Mouse (Mus musculus) kidney, embryonic 14.5 days (tissue): ENCODE results near the gene Sox2. TPM values are rescaled to one million over a fixed set of nuclear protein-coding genes. Genes with fewer than 3 reads are reported as not detected.

ENCODE experiments used
- ATAC-seq: fragments of 200-750 bp; cut with Nextera tagmentation; 2 replicates; pipeline ENCODE4 v1.8.0; 2017; ENCODE audit warnings: moderate number of reproducible peaks, mild to moderate bottlenecking, moderate TSS enrichment, moderate library complexity; ENCODE audit not compliant: low FRiP score, low TSS enrichment
- H3K27ac ChIP-seq: fragments of 300-500 bp; sonication (generic); 2 replicates; pipeline ENCODE4 v1.5.1; 2014; ENCODE audit warnings: low read depth, mild to moderate bottlenecking, low read length, moderate library complexity, mixed read lengths
- H3K27me3 ChIP-seq: fragments of 300-500 bp; sonication (generic); 2 replicates; pipeline ENCODE4 v1.6.1; 2014; ENCODE audit warnings: mild to moderate bottlenecking, low read length; ENCODE audit not compliant: control insufficient read depth, insufficient read depth
- H3K36me3 ChIP-seq: fragments of 300-500 bp; sonication (generic); 2 replicates; pipeline ENCODE4 v1.6.1; 2014; ENCODE audit warnings: low read length, mixed read lengths; ENCODE audit not compliant: control insufficient read depth, insufficient read depth
- H3K4me1 ChIP-seq: fragments of 300-500 bp; sonication (generic); 2 replicates; pipeline ENCODE4 v1.6.1; 2014; ENCODE audit warnings: low read length, mixed read lengths; ENCODE audit not compliant: control insufficient read depth, insufficient read depth
- H3K4me2 ChIP-seq: fragments of 300-500 bp; sonication (generic); replicated peaks from 2 replicates; pipeline ENCODE4 v1.6.1; 2014; ENCODE audit warnings: low read depth, mild to moderate bottlenecking, low read length
- H3K4me3 ChIP-seq: fragments of 300-500 bp; sonication (generic); 2 replicates; pipeline ENCODE4 v1.5.1; 2014; ENCODE audit warnings: mild to moderate bottlenecking, low read length
- H3K9ac ChIP-seq: fragments of 300-500 bp; sonication (generic); 2 replicates; pipeline ENCODE4 v1.6.1; 2014; ENCODE audit warnings: low read depth, mild to moderate bottlenecking, low read length, moderate library complexity
- H3K9me3 ChIP-seq: fragments of 300-500 bp; sonication (generic); 2 replicates; pipeline ENCODE4 v1.6.1; 2016; ENCODE audit warnings: low read length; ENCODE audit not compliant: control insufficient read depth
- WGBS: fragments of 180-500 bp; shearing (Covaris S2); extraction: QIAGEN DNeasy Blood & Tissue Kit; methylation state at CpG from one replicate; pipeline ENCODE4 v1.1.7; 2014; 5-methylcytosine and 5-hydroxymethylcytosine counted together
- microRNA counts: library from miRNA; unstranded; fragments of <30 nt; microRNA quantifications from one replicate; lab custom pipeline; 2017
- microRNA-seq: library from miRNA; unstranded; fragments of <30 nt; microRNA quantifications from one replicate; pipeline ENCODE4, GENCODE M21; 2016
- polyA plus RNA-seq: library from polyadenylated mRNA; unstranded; fragments of >200 nt; fragmentation: Nextera tagmentation; extraction: Ambion mirVana; gene quantifications from 2 replicates; pipeline ENCODE4 v1.2.1, GENCODE M21; 2014

Gene Sox2
- polyA plus RNA-seq, 1 experiment from 2014 or later, result not detected

DNA sequence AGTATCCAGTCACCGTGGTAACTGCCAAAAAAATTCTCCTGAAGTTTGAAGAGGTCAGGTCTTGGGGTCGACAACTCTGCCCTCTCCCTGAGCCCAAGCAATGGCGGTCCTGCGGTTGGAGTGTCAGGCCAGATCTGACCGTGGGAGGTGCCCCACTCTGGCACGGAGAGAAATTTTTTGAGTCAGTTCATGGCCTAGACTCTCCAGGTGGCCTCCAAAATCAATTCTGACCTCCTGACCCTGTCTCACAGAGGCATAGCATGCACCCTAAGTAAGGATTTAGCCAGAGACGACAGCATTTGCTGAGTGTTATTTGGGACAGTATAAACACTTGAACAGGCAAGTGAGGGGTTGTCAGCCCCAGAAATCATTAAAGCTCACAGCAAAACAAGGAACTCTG, 28.6 kb downstream of the Sox2 start:
- 20% methylated on average over 7 of the region's 7 CpGs for WGBS
- Histone ChIP-seq H3K36me3 (no peaks in the 10 kb centered on the region), H3K9me3 (no peaks in the 10 kb centered on the region), H3K27me3 (no peaks in the 10 kb centered on the region), H3K27ac (no peak overlapping the region), H3K4me3 (no peak overlapping the region), H3K4me1 (no peaks in the 10 kb centered on the region), H3K9ac (no peak overlapping the region), H3K4me2 (no peak overlapping the region)
- no peak for ATAC-seq

DNA sequence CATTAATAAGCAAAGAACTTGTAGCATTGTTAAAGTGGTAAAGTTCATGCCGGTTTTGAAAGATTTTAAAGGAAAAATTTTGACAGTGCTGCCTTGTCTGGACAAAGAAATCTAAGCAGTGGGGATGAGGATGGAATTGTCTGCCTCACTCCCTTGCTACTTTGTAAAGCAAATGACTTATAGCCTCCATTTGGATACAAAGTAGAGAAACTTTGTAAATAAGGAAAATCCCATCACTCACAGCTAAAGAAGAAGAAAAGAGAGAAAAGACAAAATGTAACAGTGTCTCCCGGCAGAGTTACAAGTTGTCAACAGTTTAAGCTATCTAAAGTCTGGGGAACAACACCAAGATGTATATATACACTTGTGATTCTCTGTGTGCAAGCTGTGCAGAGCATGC, 29.2 kb downstream of the Sox2 start:
- Histone ChIP-seq H3K4me3 (no peak overlapping the region), H3K9me3 (no peaks in the 10 kb centered on the region), H3K27ac (no peak overlapping the region), H3K4me2 (no peak overlapping the region), H3K4me1 (no peaks in the 10 kb centered on the region), H3K27me3 (no peaks in the 10 kb centered on the region), H3K9ac (no peak overlapping the region), H3K36me3 (no peaks in the 10 kb centered on the region)
- WGBS, result 58% methylated on average over 2 of the region's 2 CpGs
- no peak for ATAC-seq

DNA sequence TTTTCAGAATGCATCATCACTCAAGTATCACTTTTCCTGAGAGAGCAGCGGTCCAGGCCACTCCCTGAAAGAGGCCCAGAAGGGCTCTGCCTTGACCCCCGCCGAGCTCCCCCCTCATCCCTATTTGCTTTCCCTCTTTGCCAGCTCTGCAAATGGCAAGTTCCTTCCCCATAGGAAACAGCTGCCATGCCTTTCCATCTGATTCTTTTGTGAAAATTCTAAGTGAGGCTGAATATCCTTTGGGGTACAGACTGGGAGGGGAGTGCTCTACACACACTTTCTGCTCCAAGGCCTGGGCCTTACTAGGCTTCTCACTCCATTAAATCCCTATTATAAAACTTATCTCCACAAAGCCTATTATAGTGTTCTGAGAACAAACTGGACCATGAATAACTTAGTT, 29.7 kb downstream of the Sox2 start:
- H3K9me3 ChIP-seq, result no peaks in the 10 kb centered on the region
- H3K4me1 ChIP-seq, result no peaks in the 10 kb centered on the region
- H3K9ac ChIP-seq, result no peak overlapping the region
- H3K27ac ChIP-seq, result no peak overlapping the region
- H3K4me2 ChIP-seq, result no peak overlapping the region
- H3K27me3 ChIP-seq, result no peaks in the 10 kb centered on the region
- no peak for ATAC-seq
- no peaks in the 10 kb centered on the region for H3K36me3 ChIP-seq
- WGBS, result 58% methylated on average over 3 of the region's 3 CpGs
- H3K4me3 ChIP-seq, result no peak overlapping the region

DNA sequence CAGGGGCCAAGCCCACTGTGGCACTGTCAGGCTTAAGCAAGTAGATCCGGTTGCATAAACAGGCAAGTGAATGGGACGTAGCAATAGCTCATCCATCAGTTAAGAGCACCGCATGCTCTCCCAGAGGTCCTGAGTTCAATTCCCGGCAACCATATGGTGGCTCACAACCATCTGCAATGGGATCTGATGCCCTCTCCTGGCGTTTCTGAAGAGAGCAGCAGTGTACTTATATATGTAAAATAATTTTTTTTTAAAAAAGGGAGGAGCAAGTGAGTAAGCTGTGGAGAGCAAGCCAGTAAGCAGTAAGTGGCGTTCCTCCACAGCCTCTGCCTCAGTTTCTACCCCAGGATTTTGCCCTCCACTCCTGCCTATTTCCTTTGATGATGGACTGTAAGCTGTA, 37.9 kb downstream of the Sox2 start:
- 85% methylated on average over 6 of the region's 6 CpGs for WGBS
- no peak for ATAC-seq
- no peaks in the 10 kb centered on the region for H3K27me3 ChIP-seq
- H3K9ac ChIP-seq, result no peak overlapping the region
- H3K4me2 ChIP-seq, result no peak overlapping the region
- no peaks in the 10 kb centered on the region for H3K4me1 ChIP-seq
- no peak overlapping the region for H3K27ac ChIP-seq
- H3K9me3 ChIP-seq, result no peaks in the 10 kb centered on the region
- no peak overlapping the region for H3K4me3 ChIP-seq
- no peaks in the 10 kb centered on the region for H3K36me3 ChIP-seq

DNA sequence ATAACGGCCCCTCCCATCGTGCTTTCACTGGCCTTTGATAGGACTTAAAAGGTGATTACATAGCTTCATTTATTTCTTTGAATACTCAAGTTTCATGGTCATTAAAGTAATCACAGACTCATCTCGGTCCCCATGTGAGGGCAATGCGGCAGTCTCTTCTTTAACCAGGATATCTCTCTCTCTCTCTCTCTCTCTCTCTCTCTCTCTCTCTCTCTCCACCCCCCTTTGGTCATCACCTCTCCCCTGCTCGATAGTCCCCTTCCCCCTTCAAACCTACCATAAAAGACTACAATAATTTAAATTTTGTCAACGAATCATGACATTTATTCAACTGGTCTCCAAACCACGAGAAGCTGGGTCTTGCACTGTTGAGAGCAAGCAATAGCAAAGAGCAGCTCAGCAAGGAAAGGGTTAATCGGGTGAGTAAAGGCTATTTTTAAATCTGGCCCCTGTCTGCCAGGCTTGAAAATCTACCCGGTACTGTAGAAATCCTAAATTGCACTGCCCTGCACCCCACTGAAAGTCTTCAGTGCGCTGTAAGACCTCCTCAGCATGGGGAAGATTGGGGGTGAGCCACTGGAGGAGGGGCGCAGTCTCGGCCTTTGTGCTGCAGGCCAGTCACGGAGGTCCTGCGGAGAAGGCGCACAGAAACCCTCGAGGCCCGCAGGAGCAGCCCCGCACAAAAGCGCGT, 41.6 kb downstream of the Sox2 start:
- Histone ChIP-seq H3K36me3 (no peaks in the 10 kb centered on the region), H3K4me2 (peak overlapping the region; percentile 56), H3K4me3 (peak overlapping the region; percentile 31), H3K4me1 (no peaks in the 10 kb centered on the region), H3K27me3 (no peaks in the 10 kb centered on the region), H3K9ac (peak overlapping the region; percentile 44; the same call in 1 of the 2 replicates), H3K27ac (no peak overlapping the region), H3K9me3 (no peaks in the 10 kb centered on the region)
- 0 out of 2 replicates have a peak, but pooled peaks have one; percentile 55 for ATAC-seq
- WGBS, result 7% methylated on average over 20 of the region's 20 CpGs

DNA sequence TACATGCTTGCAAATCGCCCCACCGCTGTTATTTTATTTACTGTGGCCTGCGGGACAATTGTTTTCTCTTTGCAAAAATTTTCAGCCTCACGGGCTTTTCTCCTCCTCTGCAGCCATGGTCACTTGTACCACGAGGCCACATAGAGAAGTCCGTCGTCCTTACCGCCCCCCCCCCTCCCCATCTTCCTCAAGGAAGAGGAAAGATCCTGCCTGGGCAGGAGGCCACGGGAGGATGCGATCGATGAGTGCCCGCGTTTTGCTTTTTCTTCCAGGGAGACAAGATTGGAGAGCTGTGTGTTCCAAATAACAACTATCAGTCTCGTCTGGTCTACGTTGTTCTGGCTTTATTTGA, 42.2 kb downstream of the Sox2 start:
- 21% methylated on average over 14 of the region's 15 CpGs for WGBS
- Histone ChIP-seq H3K4me3 (peak overlapping the region; percentile 31), H3K4me2 (peak overlapping the region; percentile 56), H3K27me3 (no peaks in the 10 kb centered on the region), H3K36me3 (no peaks in the 10 kb centered on the region), H3K27ac (no peak overlapping the region), H3K9me3 (no peaks in the 10 kb centered on the region), H3K9ac (peak overlapping the region; percentile 44; the same call in 1 of the 2 replicates), H3K4me1 (no peaks in the 10 kb centered on the region)
- ATAC-seq, result no peak

MicroRNAs within 50 kb of the gene (microRNA counts, 519-probe panel; counts per million panel counts)
- not detected for microRNA mmu-miR-1897-3p (lab: Ali Mortazavi, UCI)

Small RNA genes lying within 50 kb of the gene (microRNA-seq; reads per million reads assigned to microRNA genes)
- not detected for gene Mir1897
